Mouse (Mus musculus) right cerebral cortex, postnatal 36 days (tissue): ENCODE measurements around the gene Urad.
A peak's percentile ranks its signal among the peaks of the same experiment; 100 is the strongest.

Experiments used
- DNase-seq, 2 experiments: peaks; one replicate each; pipeline ENCODE4 v3.0.0; 2022; ENCODE audit warnings: low spot score in 2 of 2, mixed read lengths in 1 of 2

Urad gene

DNA sequence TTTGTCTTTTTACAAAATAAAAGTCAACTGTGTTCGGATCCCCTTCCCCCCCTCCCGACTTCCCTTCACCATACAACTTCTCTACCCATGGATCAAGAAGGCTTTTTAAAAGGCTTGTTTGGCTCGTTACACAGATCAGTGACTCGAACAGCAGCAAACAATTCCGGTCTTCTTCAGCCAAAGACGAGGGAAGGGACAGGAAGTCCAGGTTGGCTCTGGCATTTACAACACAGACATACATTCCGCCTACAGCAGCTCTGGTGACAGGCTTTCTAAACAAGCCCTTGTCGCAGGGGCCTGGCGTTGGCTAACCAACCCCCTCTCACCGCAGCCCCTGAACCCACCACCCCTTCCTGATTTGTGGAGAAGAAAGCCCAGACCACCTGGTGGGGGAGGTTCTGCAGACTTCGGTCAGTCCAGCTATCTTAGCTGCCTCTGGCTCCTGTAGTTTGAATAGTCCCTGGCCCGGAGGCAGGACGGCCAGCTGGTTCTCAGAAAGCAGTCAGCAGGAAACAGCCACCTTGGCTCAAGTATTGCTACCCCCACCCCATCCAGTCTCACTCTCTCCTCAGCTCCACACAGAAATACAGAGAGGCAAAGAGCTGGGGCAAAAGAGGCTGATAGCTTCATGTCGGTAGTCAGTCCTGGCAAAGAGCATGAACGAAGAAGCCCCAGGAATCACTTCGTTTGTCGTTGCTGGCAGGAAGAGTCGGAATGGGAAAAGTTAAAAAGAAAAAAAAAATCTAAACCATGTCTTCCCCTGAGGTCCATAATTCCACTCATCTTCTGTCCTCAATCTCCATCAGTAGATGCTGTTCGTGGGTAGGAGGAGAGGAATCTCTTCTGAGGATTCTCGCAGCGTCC is 21.1 kb downstream of the Urad start:
- DNase-seq: no peak

DNA sequence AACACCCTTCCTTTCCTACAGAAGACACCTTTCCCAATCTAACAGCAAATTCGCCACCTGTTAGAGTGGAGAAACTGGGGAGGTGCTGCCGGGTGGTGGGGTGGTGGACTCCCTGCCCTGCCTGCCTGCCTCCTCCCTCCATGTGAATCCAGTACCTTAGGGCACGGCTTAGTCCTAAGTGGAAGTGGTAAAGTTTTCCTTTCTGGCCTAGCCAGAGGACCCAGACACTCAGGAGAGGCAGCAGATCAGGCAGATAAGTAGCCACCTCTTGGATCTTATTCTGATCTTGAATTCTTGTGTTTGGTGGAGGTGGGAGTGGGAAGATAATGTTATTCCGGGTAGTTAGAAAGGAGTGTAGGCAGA is 22.3 kb downstream of the Urad start:
- no peak for DNase-seq

DNA sequence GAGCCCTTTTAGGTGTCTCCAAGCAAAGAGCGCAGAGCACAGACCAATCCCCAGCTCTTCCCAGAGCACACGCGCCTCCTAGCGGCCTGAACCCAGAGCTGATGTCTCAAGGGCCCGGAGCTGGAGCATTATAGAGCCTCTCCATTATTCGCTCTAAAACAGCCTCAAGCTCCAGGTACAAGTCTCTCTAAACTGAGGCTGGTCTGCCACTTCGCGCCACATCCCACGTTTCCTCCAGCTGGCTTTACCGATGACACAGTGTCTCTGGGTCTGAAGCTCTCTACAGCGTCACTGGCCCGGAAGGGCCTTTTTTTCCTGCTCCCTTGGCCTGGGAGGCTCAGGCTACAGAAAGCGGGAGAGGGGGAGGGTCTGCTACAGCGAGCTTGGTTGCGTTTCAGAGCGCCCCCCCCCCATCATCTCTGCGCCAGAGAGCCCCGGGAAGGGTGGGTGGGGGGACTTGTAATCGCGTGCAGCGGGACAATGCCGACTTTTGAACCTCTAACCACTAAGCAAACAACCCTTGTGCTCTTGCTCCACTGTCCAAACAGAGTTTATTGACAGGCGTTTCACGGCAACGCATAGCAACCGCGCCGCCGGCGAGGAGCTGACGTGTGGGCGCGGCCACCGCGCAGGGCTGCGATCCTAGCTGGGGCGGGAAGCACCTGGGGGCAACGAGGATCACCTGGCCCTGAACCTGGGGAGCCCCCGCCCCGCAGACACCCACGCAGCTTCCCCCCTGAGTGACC is 22.8 kb downstream of the Urad start:
- no peak for DNase-seq

DNA sequence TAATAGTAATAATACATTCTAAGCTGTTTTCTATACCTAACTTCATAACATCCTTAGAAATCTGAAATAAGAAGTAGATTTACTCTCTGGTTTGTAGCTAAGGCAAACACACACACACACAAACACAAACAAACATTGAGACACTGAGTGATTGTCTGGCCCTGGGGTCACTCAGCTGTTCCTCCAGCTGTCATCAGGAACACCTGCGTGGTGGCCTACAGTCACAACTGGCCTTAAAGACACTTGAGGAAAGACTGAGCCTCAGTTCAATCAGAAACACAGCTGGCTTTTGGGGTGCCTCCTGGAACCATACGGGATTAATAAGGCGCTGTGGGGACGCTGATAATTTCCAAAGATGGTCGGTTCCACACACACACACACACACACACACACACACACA is 25.0 kb downstream of the Urad start:
- DNase-seq: no peak

DNA sequence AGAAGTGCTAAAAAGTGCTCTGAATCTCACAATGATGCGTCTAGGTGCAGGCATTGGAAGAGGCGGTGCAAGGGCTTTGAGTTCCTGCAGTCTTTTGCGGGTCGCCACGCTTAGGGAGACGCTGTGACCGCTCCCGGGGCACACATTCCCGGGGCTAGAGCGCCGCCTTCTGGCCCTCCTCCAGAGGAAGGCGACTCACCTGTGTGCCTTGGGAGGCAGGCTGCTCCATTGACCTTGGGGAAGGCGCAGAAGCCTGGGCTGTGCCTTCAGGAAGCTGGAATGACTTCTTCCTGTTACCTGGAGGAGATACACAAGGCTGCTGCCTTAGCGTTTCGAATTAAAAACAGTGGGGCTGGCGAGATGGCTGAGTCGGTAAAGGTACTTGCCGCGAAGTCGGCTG is 28.1 kb downstream of the Urad start:
- DNase-seq: no peak

DNA sequence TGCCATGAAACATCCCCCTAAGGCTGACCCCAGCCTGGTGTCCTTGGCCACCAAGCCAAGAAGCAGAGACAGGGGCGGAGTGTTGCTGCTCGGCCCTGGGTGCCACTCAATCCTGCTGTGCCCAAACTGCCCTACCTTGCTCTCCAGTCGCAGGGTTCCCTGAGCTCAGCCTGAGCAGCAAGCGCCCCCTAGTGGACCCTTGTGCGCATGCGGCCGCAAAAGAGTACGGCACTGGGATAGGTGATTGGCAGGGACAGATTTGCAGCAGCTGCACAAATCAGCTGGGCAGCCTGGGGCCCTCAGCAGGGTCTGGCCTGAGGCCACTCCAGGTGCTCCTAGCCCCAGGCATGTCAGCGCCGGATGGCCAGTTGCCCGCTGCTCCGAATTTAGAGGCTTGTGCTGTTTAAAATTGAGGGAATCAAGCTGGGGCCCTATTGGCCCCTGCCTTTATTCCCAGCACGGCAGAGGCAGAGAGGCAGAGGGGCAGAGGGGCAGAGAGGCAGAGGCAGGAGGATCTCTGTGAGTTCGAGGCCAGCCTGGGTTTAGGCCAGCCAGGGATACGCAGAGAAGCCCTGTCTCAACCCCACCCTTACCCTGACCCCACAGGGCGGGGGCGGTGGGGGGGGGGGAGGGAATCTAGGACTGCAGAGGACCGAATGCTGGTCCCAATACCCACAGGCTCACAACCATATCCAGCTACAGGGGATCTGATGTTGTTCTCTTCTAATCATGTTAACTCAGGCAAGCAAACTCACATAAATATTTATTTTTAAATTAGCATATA is 28.9 kb downstream of the Urad start:
- peak in 1 of 2 experiments; percentile 10 for DNase-seq

DNA sequence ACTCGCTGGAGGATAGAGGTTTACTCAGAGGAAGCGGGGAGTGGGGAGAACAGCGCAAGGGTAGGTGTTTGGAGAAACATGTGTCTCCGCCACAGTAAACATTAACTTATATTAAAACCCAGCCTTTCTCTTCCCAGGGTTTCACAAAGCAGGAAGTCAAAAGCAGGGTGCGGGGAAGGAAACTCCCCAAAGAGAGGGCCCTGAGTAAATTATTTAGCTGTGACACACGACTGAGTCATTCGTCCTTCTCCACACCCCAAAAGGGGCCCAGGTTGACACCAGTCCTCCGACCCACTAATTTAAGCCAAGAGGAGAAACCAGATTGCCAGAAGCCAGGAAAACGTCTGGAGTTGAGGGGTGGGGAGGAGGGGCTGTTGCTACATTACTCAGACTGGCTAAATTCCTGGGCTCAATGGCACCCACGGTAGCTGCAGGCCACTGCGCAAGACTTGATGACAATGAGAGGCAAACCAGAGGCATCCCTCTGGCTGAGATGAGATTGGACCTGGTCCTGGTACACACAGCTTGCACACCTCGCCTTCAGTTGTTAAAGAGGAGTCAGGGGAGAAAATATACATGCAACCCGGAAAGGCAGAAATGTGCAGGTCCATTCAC is 29.6 kb downstream of the Urad start:
- DNase-seq: no peak

DNA sequence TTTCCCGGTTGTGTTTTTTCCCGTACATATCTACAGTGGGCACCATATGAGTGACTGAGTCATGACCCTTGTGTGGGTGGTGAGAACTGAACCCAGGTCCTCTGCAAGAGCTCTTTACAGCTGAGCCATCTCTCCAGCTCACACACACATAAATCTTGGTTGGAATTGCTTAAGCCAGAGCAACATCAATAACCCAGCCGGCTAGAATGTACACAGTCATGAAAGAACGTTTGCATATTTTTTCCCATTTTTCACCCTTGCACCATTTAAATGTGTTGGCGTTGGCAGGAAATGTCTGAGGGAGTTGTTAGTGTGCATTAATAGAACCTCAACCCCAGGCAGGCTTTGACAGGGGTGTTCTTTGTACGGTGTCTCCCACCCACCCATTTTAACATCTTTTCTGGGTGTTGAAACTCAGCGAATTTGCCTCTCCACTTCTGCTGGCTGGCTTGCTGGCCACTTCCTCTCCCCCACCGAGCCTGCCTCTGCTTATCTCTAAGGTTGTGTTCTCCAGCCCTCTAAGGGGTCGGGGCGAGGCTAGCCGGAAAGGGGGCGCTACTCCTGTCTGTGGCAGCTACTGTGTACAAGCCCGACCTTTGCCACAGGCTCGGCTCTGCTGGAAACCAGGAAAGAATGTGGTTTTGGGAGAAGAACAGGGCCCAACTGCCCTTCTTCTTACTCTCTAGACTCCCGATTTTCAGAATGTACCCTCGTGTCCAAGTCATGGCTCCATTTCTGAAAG is 30.3 kb downstream of the Urad start:
- DNase-seq: no peak

DNA sequence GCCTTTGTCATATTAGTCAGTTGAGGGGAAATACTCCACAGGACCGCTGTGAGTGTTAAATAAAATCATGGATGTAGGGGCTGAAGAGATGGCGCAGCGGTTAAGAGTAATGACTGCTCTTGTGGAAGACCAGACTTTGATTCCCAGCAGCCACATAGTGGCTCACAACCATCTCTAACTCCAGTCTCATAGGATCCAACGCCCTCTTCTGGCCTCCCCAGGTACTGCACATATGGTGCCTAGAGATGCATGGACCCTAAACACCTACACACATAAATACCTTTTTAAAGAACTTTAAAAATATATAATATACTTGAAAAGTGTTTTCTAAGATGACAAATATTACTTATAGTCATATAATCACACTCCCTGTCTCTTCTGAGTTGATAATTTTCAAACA is 37.9 kb downstream of the Urad start:
- DNase-seq: no peak

DNA sequence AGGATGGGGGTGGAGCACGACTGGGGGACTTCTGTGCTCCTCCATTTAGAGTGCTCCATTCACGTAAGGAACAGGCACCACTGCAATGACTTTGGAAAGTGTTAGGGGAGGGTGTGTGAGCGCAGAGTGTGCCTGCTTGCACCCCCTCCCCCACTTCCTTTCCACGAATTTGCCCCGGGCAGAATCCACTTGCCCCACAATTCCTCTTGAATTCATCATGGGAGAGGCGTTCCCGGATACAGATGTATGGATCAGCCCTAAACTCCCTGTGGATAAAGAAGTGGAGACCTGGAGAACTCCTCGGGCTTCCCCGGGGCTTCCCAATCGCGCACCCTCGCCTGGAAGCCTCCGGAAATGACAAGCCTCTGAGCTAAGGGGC is 44.7 kb downstream of the Urad start:
- DNase-seq: no peak

DNA sequence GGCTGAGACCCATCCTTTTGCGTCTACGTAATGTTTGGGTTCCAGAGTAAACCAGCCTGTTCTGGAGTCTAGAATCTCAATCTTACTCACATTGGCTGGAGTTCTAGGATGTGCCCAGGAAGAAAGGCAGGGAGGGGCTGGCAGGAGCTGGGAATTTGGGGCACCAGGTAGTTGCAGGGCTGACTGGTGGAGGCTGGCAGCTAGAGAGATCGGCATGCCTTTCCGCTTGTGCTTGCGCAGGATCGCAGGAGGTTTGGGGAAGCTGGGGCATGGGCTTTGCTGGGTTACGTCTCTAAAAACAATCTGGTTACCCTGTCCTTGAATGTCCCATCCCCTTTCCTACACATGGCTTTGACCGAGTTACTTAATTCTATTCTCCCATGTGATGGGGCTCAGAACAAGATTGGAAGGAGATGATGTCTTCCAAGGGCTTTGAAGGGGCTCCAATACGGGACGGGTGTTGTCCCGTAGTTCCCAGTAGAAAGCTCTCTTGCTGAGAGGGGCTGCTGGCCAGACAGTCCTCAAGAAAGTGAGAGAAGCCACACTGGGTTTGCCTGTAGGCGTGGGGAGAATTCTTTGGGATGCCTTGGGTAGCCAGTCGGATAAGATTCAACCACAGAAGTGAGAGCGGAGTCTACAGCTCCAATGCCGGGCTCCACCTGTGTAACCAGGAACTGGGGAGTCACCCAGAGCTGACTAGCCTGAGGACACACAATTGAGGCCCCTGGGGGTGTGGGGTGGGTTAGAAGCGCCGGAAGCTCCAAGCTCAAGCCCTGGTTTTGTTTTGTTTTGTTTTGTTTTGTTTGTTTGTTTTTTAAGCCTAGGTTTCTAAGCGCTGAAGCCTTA is 45.3 kb downstream of the Urad start:
- no peak for DNase-seq

DNA sequence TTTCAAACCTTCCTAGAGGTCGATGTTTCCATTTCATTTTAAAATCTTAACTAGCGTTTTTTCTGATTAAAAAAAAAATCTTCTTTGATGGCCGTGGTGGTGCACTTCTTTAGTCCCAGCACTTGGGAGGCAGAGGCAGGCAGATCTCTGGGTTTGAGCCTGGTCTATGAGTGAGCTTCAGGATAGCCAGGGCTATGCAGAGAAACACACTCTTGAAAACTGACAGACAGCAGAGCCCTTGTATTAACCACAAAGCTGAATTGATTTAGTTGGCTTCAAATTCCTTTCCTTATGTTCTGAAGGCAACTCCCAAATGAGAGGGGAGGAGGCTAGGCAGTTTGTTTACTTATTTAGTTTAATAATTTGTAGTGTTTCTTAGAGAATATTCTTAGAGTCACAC is 46.5 kb downstream of the Urad start:
- DNase-seq: no peak

DNA sequence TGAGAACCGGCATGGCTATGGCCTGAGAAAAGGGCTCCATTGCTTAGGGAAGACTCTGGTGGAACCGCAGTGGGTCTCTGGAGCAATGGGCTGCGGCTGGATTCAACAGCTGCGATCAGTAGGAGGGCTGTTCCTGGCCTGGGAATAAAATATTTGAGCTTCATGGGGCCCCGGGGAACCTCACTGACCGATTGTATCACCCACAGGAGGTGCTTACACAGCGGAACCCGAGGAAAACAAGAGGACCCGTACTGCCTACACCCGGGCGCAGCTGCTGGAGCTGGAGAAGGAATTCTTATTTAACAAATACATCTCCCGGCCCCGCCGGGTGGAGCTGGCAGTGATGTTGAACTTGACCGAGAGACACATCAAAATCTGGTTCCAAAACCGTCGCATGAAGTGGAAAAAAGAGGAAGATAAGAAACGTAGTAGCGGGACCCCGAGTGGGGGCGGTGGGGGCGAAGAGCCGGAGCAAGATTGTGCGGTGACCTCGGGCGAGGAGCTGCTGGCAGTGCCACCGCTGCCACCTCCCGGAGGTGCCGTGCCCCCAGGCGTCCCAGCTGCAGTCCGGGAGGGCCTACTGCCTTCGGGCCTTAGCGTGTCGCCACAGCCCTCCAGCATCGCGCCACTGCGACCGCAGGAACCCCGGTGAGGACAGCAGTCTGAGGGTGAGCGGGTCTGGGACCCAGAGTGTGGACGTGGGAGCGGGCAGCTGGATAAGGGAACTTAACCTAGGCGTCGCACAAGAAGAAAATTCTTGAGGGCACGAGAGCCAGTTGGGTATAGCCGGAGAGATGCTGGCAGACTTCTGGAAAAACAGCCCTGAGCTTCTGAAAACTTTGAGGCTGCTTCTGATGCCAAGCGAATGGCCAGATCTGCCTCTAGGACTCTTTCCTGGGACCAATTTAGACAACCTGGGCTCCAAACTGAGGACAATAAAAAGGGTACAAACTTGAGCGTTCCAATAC is 47.8 kb downstream of the Urad start:
- DNase-seq: no peak

DNA sequence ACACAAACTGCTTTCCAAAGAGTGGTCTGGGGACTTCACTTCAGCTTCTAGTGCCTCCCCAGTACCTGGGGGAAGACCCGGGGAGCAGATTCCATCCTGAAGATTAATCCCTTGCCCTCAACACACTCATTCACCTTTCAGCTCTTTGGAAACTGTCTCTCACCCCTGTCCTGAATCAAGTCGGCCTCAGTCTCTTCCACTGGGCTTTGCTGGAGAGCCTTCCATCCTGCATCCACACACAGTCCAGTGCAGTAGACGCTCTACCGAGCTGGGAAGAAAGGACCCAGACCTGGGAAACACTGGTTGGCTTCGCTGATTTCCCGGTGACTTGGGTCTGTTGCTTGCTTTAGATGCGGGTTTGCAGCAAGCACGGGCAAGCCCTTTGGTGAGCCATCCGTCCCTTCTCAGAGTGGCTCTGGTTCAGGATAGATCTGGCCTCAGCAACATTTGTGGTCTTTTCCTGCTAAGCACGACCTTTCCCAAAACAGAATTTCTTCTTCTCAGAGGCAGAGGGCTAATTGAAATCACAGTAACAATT is 49.4 kb downstream of the Urad start:
- no peak for DNase-seq

DNA sequence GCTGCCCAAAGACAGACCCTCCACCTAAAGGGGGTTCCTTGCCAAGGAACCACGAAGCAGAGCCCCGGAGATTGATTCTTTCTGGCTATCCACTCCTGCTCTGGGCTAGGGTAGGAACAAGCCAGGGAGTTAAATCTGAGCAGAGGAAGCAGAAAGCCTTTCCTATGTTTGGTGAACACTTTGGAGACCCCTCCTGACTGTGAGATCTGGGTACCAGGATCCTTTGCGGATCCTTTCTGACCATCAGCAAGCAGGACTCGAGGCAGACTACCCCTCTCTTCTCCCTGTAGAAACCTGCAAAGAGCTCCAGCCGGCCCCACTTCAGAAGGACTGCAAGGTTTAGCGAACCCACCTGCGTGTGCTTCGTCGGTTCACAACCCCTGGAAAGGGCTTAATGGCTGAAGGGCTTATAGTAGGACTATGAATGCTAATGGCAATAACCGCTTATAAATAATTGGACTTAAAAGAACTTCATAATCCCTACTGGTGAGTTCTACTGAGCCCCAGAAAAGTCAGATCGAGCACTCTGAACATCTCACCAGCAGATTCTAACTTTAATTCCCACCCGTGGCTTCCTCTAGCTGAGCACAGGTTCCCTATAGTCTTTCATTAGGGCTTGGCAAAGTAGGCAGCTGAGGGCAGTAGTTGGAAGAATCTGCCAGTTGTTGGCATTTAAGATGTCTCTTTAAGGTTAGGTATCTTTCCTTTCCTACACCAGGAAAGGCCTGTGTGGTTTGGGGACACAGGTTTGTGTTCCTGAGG is 50.0 kb downstream of the Urad start:
- DNase-seq: no peak

DNA sequence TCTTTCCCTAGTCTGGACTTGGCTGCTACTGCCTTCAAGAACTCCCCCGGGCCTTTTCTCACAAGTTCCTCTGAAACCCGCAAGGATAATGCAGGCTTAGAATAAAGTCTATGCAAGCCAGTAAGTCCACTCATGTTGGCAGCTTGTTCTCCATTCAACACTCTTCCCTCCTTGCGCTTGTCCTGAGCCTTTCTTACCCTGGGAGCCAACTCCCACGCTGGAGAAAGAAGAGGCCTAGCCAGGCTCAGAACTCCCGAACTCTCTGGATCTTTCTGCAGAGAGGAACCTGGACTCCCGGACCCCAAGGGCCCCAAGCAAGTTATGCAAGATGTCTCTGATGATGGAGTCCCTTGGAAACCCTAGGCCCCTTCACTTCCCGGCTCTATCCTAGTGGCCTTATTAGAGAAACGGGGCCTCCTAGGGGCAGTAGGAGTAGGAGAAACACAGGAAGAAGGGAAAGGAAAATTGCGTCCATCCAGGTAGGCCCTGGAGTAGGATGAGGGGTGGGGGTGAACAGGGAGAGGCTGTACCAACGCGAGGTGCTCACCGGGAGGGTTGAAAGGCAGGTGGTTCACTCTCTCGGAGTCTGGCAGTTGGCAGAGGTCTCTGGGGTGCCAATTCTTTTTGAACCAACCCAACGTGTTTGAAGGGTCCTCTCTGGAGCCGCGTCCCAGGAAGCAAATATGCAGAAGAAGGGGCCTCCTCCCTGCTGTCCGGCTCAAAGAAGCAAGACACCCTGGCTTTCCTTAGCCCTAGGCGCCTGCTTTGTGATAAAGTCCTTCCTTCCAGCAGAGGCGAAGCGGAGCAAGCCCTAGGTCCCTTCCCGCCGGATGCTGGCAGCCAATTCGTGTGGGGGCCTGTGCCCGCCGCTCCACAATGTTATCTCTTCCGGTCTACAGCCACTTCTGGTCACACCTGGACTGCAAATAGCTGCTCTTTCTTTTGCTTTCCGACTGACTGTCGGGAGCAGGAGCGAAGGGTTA is 51.3 kb downstream of the Urad start:
- no peak for DNase-seq
